Mouse (Mus musculus): ENCODE data around the gene Greb1.

DNA sequence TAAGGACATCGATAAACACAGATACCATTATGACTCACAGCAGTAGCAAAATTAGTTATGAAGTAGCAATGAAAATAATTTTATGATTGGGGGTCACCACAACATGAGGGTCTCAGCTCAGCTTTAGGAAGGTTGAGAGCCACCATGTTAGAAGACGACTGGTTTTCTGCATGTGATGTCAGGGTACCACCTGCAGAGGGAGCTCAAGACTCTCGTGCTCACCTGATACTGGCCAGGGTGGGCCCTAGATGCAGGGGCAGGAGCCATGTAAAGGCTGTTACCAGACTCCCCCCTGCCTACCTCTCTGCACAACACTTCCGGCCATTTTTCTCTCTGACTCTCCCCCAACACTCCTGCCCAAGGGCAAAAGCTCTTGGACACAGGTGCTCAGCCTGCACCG lies 158.7 kb downstream of the Greb1 start:
- peak; percentile 30; the same call in 1 of the 2 replicates for TF ChIP-seq CTCF (IDR thresholded peaks at IDR 0.05; ENCODE audit: borderline replicate concordance, insufficient read depth, low read depth, low read length)
- TF ChIP-seq POLR2A (IDR thresholded peaks at IDR 0.05; ENCODE audit: borderline replicate concordance, insufficient read depth, low read length), result no peak
